Mouse (Mus musculus) heart, postnatal 0 days (tissue): ENCODE measurements at regions not wholly inside any gene's neighbourhood (a gene's known extent, or its start where the extent isn't known, plus 50 kb on each side); places are given as distances from the start of the nearest gene placed in this dataset.
"Not testable (repeated sequence)": the region's sequence is repeated elsewhere in the genome, so short reads cannot be mapped to it uniquely, and the experiment has no call there.

Experiments used
- ATAC-seq: fragments of 200-750 bp; cut with Nextera tagmentation; 2 replicates; pipeline ENCODE4 v1.8.0; 2017; ENCODE audit warnings: low read depth, moderate number of reproducible peaks, moderate library complexity; ENCODE audit not compliant: insufficient read depth
- DNase-seq: peaks from one replicate; pipeline ENCODE4 v3.0.0-alpha.2; 2016; ENCODE audit warnings: low spot score
- H3K27ac ChIP-seq: fragments of 300-500 bp; sonication (generic); 2 replicates; pipeline ENCODE4 v1.5.1; 2014; ENCODE audit warnings: low read depth, mild to moderate bottlenecking
- H3K27me3 ChIP-seq: fragments of 300-500 bp; sonication (generic); 2 replicates; pipeline ENCODE4 v1.6.1; 2014; ENCODE audit warnings: low read length, mixed read lengths; ENCODE audit not compliant: control insufficient read depth, insufficient read depth
- H3K36me3 ChIP-seq: fragments of 300-500 bp; sonication (generic); replicated peaks from 2 replicates; pipeline ENCODE4 v1.6.1; 2014; ENCODE audit warnings: low read length, mixed read lengths; ENCODE audit not compliant: control insufficient read depth, insufficient read depth
- H3K4me1 ChIP-seq: fragments of 300-500 bp; sonication (generic); 2 replicates; pipeline ENCODE4 v1.6.1; 2014; ENCODE audit warnings: antibody characterized with exemption; ENCODE audit not compliant: control insufficient read depth, insufficient read depth
- H3K4me2 ChIP-seq: fragments of 300-500 bp; sonication (generic); 2 replicates; pipeline ENCODE4 v1.6.1; 2014; ENCODE audit warnings: low read depth, mild to moderate bottlenecking, low read length, moderate library complexity
- H3K4me3 ChIP-seq: fragments of 300-500 bp; sonication (generic); 2 replicates; pipeline ENCODE4 v1.5.1; 2014; ENCODE audit warnings: low read depth, low read length
- H3K9ac ChIP-seq: fragments of 300-500 bp; sonication (generic); replicated peaks from 2 replicates; pipeline ENCODE4 v1.6.1; 2014; ENCODE audit warnings: low read depth, low read length, mixed read lengths
- H3K9me3 ChIP-seq: fragments of 300-500 bp; sonication (generic); replicated peaks from 2 replicates; pipeline ENCODE4 v1.6.1; 2016; ENCODE audit warnings: low read length; ENCODE audit not compliant: control insufficient read depth
- CTCF ChIP-seq: IDR thresholded peaks from 2 replicates; pipeline ENCODE4 v1.5.1; 2016; ENCODE audit warnings: antibody characterized with exemption, control low read depth, low read depth
- EP300 ChIP-seq: IDR thresholded peaks from 2 replicates; pipeline ENCODE4 v1.6.1; 2016; ENCODE audit warnings: antibody characterized with exemption, low read depth
- WGBS: fragments of 180-500 bp; shearing (Covaris S2); extraction: QIAGEN DNeasy Blood & Tissue Kit; methylation state at CpG from one replicate; pipeline ENCODE4 v1.1.7; 2014; 5-methylcytosine and 5-hydroxymethylcytosine counted together

DNA sequence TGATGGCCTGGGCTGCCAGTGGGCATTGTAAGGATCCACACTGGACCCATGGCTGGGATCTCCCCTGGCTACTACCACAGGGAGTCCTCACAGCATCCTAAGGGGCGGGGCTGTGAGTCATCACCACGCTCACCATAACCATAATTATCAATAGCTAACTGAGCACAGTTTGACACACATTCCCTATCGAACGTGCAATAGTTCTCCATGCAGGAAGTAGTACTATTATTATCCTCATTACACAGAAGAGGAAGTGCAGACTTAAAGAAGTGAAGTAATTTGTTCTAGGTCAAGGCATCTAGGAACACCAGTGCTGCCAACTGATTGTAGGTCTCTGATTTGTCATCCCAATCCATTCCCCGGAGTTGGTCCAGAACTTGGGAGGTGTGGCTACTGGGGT is 84.1 kb upstream of the Trim2 start:
- H3K27me3 ChIP-seq, result no peaks in the 10 kb centered on the region
- DNase-seq (no peak), ATAC-seq (no peak)
- H3K9ac ChIP-seq, result no peak overlapping the region
- TF ChIP-seq CTCF, result no peak
- no peak for TF ChIP-seq EP300
- no peak overlapping the region for H3K4me3 ChIP-seq
- H3K9me3 ChIP-seq, result no peaks in the 10 kb centered on the region
- no peaks in the 10 kb centered on the region for H3K4me1 ChIP-seq
- WGBS, result 79% methylated on average over 5 of the region's 5 CpGs
- no peak overlapping the region for H3K27ac ChIP-seq
- no peak overlapping the region for H3K4me2 ChIP-seq
- no peaks in the 10 kb centered on the region for H3K36me3 ChIP-seq

DNA sequence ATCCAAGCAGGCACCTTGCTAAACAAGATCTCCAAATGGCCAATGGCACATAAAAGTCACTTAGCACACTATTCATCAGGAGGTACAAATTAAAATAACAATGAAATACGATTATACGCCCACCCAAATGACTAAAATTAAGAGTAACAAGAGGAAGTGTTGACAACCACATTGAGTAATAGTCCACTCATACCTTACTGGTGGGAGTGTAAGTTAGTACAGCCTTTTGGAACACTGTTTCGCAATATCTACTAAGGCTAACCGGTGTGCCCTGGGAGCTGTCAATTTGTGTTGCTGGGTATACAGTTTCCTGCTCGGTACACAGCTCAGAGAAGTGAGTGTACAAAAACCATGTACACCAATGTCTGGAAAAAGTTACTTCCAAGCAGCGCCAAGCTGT is 81.8 kb upstream of the Trim2 start:
- TF ChIP-seq CTCF, result no peak
- no peak for TF ChIP-seq EP300
- no peak overlapping the region for H3K4me3 ChIP-seq
- H3K4me1 ChIP-seq, result no peaks in the 10 kb centered on the region
- no peaks in the 10 kb centered on the region for H3K36me3 ChIP-seq
- 79% methylated on average over 6 of the region's 6 CpGs for WGBS
- DNase-seq (no peak), ATAC-seq (no peak)
- no peak overlapping the region for H3K9ac ChIP-seq
- no peaks in the 10 kb centered on the region for H3K27me3 ChIP-seq
- no peaks in the 10 kb centered on the region for H3K9me3 ChIP-seq
- H3K4me2 ChIP-seq, result no peak overlapping the region
- H3K27ac ChIP-seq, result no peak overlapping the region

DNA sequence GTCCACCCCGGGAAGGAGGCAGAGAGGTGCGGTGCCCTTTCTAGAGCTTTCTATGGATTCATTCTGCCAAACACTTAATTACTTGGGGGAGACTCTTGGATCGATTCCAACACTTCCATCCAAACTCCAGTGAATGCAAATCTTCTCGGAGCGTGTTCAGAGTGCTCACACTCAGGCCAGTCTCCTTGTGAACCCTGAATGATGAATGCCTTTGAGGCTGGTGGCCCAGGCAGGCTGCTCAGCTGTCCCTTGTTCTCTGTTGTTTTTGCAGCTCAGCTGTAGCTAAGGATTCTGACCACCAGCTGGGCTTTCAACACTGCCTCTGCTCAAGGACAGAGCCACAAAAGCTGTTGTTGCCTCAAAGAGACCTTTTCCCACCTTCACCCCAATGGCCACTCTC is 79.0 kb upstream of the Trim2 start:
- H3K27me3 ChIP-seq, result no peaks in the 10 kb centered on the region
- no peak overlapping the region for H3K9ac ChIP-seq
- DNase-seq, result no peak
- H3K4me3 ChIP-seq, result no peak overlapping the region
- H3K4me1 ChIP-seq, result peaks cover 6% of the 10 kb centered on the region; the same call in 1 of the 2 replicates
- ATAC-seq, result no peak; the same call in 1 of the 2 replicates
- TF ChIP-seq EP300 (no peak), CTCF (no peak)
- H3K27ac ChIP-seq, result no peak overlapping the region
- no peaks in the 10 kb centered on the region for H3K36me3 ChIP-seq
- WGBS, result 59% methylated on average over 5 of the region's 5 CpGs
- no peak overlapping the region for H3K4me2 ChIP-seq
- H3K9me3 ChIP-seq, result no peaks in the 10 kb centered on the region

DNA sequence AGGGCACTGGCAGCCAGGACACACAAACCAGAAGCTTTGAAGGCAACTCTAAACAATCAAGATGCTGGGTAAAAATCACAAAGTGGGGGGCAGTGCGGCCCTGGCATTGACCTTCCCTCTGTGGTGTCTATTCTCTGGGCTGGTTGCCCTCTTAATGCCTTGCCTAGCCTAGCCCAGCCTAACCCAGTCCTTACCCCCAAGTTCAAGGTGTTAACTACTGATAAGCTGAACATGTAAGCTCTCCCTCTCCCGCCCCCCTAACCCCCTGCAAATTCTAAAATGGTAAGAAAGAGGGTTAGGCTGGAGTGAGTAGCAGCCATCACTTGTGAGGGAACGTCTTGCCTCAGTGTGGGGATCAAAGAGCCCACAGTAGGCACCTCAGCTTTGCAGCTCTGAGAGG is 76.9 kb upstream of the Trim2 start:
- WGBS, result 76% methylated on average over 3 of the region's 3 CpGs
- ATAC-seq, result no peak

DNA sequence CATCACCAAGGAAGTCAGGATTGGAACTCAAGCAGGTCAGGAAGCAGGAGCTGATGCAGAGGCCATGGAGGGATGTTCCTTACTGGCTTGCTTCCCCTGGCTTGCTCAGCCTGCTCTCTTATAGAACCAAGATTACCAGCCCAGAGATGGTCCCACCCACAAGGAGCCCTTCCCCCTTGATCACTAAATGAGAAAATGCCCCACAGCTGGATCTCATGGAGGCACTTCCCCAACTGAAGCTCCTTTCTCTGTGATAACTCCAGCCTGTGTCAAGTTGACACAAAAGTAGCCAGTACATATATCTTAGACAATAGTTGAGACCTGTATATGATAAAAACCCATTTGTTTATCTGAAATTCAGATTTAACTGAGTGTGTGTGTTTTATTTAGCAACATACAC is 76.4 kb upstream of the Trim2 start:
- ATAC-seq, H3K36me3 ChIP-seq, H3K9ac ChIP-seq, H3K4me1 ChIP-seq, H3K27ac ChIP-seq, H3K27me3 ChIP-seq, H3K4me3 ChIP-seq, H3K4me2 ChIP-seq, H3K9me3 ChIP-seq, DNase-seq: not testable (repeated sequence)

More for the DNA sequence above, 76.9 kb upstream of the Trim2 start:
- H3K27me3 ChIP-seq, result no peaks in the 10 kb centered on the region
- no peak overlapping the region for H3K4me3 ChIP-seq
- no peak for TF ChIP-seq CTCF
- no peak for TF ChIP-seq EP300
- no peaks in the 10 kb centered on the region for H3K36me3 ChIP-seq
- H3K4me1 ChIP-seq, result peaks cover 6% of the 10 kb centered on the region; the same call in 1 of the 2 replicates
- no peak overlapping the region for H3K27ac ChIP-seq
- no peak for DNase-seq
- H3K9me3 ChIP-seq, result no peaks in the 10 kb centered on the region
- H3K9ac ChIP-seq, result no peak overlapping the region
- H3K4me2 ChIP-seq, result no peak overlapping the region

DNA sequence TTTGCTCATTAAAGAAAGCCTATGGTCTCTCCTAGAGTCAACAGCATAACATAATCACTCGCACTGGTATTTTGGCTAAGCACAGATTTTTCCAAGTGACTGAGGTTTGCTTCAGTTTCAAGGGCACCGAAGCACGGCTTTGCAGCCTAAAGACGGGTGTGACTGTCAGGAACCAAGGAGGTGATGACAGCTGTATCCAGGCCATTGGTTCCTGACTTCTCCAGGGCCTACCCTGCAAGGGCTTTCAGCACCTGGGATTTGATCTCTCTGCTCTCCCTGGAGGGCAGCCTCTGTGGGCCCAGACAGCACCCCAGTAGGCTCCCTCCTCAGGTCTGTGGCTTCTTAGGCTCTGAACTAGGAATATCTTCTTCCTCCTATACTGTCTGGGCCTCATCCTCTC is 75.3 kb upstream of the Trim2 start:
- no peak for TF ChIP-seq EP300
- TF ChIP-seq CTCF, result no peak
- no peak overlapping the region for H3K4me3 ChIP-seq
- H3K27ac ChIP-seq, result no peak overlapping the region
- H3K9ac ChIP-seq, result no peak overlapping the region
- no peaks in the 10 kb centered on the region for H3K36me3 ChIP-seq
- ATAC-seq (peak; percentile 78), DNase-seq (peak; percentile 58)
- H3K9me3 ChIP-seq, result no peaks in the 10 kb centered on the region
- H3K4me2 ChIP-seq, result no peak overlapping the region
- peaks cover 6% of the 10 kb centered on the region; the same call in 1 of the 2 replicates for H3K4me1 ChIP-seq
- WGBS, result 28% methylated on average over 4 of the region's 4 CpGs
- no peaks in the 10 kb centered on the region for H3K27me3 ChIP-seq
